Mouse (Mus musculus) liver, adult (tissue): ENCODE results near the gene Klf3.
A peak's percentile ranks its signal among the peaks of the same experiment; 100 is the strongest.

Experiments
- GATA4 ChIP-seq: IDR thresholded peaks from 2 replicates; pipeline ENCODE4 v1.6.1; 2014; ENCODE audit warnings: mild to moderate bottlenecking, low read length; ENCODE audit not compliant: insufficient replicate concordance

The Klf3 gene

DNA sequence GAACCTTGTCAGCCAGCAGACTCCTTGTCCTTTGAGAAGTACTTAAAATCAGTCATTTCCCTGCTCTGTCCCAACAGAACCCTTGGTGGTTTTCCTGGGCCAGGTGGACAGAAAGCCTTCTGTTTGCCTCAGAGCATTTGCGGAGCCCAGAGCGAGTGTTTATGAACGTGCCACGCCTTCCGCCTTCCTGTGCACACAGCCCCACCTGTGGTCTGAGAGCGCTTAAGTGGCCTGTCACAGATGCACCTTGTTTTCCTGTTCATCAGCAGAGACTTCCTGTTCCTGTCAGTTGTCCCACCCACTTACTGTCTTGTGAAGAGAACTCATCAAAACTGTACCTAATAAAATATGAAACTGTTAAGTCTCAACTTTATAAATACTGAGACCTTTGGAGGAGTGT, 16.2 kb downstream of the Klf3 start:
- TF ChIP-seq GATA4: no peak

DNA sequence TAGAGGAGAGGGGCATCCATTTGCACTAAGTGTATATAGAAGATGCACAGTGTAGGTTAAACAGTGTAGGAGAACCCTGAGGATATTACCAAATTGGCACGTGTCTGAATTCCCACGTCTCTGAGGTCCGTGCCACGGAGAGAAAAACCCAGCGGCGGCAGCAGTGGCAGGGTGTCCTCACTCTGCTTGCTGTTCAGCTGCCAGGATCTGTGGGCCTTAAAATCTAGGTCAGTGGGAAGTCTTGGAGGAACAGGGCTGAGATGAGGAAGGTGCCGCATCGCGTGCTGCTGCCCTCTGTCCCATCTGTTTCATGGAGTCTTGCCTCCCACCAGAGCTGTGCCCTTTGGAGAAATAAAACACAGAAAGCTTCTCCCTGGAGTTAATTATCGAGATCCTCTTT, 16.9 kb downstream of the Klf3 start:
- no peak for TF ChIP-seq GATA4

DNA sequence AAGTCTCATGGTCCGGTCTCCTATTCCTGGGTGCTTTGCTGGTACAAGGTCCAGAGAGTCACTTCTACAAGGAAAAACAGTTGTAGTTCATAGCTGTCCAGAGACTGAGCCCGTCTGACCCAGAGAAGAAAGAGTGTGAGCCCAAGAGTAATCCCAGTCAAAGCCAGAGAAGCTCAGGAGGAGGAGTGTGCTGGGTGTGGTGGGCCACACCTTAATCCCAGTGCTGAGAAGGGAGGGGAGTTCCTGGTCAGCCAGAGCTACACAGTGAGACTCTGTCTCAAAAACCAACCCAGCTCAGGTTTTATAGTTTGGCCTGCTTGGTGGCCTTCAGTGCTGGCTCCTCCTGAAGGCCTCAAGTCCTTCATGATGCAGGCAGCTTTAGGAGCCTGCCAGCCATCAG, 18.1 kb downstream of the Klf3 start:
- no peak for TF ChIP-seq GATA4

DNA sequence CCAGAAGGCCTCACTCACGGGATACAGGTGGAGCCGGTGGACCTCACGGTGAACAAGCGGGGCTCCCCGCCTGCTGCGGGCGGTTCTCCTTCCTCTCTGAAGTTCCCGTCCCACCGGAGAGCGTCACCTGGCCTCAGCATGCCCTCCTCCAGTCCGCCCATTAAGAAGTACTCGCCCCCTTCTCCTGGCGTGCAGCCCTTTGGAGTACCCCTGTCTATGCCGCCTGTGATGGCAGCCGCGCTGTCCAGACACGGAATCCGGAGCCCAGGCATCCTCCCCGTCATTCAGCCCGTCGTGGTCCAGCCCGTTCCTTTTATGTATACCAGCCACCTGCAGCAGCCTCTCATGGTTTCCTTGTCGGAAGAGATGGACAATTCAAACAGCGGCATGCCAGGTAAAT, 18.8 kb downstream of the Klf3 start:
- TF ChIP-seq GATA4: no peak

DNA sequence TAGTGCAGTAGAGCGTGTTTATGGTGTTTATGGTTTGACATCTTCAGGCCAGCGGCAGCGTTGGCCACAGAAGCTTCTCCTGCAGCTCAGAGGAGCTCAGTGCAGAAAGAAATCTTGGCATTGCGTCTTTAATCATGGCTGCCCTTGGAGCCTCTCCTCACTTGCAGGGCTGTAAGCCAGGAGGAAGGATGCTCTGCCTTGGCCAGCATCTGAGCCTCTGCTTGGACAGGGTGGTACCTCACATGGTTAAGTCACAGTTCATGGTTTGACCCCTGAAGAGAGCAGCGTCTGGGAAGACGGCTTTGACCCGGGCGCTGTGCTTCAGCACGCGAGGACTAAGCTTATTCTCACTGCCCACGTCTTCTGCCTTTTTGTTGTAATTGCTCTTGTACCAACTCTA, 20.2 kb downstream of the Klf3 start:
- no peak for TF ChIP-seq GATA4

DNA sequence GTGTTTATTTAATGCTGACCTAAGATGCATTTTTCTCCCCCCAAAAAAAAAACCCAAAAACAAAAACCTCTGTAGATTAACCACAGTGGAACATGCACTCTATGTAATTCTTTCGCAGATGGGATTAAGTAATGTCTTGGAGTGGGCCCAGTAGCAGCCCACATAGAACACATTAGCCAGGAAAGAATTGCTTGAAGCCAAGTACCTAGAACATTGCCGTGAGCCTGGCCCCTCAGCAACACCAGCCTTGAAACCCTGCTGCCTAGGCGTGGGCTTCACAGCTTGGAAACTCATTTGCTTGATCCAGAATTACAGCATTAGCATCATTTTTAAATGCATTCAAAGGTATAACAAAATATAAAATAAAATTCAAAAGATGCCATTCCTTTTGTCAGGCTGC, 21.6 kb downstream of the Klf3 start:
- no peak for TF ChIP-seq GATA4

DNA sequence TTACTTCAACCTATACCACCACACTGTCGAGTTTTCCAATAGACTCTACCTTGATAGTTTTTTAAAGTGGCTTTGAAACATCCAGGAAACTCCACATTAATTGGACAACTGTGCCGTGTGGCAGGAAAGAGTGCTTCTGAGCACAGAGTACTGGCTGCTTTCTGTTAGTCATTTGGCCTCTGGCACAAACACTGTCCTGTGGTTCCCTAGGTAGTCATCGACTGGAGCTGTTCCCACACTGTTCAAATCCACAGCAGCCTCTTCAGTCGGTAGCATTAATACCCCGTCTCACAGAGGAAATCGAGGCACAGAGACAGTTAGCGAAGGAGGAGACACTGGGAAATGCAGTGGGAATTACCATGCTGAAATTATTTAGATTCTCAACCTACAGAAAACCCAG, 22.3 kb downstream of the Klf3 start:
- no peak for TF ChIP-seq GATA4

DNA sequence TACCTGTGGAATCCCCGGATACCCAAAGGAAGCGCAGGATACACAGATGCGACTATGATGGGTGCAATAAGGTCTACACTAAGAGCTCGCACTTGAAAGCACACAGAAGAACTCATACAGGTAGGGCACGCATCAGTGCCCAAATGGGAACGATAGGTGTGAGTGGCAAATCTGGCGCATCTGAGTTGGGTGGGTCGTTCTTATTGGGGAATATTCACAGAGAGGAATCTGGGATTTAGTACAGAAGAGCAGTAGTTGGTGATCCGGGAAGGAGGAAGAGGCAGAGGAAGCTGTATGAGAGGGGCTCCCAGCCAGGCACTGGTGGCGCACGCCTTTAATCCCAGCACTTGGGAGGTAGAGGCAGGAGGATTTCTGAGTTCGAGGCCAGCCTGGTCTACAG, 24.0 kb downstream of the Klf3 start:
- TF ChIP-seq GATA4: no peak

DNA sequence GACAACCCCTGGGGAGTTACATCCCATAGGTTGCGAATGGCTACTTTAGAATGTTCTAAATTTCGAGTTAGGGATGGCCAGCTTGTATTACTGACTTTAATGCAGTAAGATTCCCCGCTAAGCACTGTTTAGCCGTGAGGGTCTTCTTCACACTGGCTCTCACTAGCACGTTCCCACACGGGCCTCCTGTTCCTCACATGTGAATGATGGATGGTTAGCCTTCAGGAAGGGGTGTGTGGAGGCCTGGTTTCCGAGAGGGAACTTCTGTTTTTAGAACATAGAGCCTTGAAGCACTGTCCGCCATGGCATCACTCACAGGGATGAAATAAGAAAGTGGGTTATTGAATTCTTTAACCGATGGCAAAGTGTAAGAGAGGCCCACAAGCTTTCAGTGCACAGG, 25.1 kb downstream of the Klf3 start:
- TF ChIP-seq GATA4: no peak

DNA sequence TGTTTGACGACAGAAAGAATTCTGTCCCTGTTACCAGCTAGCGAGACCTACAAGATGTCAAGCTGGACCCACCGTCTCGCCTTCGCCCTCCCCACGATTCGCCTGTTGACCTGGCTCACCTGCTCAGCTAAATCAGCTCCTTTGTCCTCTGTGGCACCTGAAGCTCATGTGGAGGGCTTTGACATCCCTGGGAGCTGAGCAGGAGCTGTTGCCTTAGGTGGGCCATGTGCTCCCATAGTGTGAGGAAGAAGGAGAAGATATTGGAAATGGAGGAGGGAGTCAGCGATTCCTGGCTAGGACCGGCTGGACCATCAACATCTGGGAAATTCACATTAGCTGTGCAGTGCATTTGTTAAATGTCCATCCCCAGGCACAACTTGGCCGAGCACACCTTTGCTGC, 26.4 kb downstream of the Klf3 start:
- no peak for TF ChIP-seq GATA4

DNA sequence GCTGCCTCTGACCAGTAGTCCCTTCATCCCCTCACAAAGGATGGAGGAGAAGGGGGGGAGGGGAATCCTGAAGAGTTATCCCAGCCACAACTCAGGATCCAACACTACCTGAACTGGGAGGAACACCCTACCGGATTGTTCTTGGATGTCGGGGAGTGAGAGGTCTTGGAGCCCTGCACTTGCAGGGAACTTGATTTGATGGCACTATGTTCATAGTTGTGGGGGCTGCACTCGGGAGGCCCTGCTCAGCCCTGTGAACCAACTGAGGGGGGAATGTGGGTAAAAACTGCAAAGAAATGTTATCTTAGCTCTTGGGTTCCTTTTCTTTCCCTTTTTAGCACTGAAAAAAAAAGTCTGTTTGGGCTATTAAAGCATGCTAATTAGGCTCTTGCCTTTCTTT, 27.6 kb downstream of the Klf3 start:
- TF ChIP-seq GATA4: no peak

DNA sequence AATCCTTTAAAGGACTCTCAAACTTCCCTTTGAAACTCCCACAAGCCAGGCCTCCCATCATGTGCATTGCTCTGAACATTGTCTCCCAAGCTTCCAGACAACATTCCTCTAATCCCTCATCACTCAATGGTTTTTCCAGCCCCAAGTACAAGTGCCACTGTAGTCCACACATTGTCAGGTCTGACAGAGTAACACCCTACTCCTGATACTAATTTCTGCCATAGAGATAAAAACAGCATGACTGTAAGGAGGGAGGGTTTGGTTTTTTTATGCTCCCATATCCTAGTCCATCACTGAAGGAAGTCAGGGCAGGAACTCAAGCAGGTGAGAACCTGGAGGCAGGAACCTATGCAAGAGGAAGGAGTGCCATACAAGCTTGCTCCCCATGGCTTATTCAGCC, 30.2 kb downstream of the Klf3 start:
- TF ChIP-seq GATA4: no peak

DNA sequence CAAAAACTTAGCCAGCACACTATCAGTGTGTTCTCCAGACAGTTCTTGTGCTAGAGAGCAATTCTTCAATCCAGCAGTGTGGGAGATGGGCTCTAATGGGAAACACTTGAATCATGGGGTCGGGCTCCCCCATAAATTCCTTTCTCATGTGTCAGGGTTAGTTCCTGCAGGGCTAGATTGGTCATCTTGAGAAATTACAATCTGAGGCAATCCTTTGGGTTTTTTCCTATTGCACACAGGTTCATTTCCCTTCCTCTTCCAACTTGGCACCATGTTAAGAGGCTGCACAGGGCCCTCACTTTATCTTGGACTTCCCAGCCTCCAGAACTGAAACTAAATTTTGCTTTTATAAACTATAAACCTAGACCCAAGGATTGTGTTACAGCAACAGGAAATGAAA, 31.0 kb downstream of the Klf3 start:
- 0 out of 2 replicates have a peak, but pooled peaks have one; percentile 42 for TF ChIP-seq GATA4

DNA sequence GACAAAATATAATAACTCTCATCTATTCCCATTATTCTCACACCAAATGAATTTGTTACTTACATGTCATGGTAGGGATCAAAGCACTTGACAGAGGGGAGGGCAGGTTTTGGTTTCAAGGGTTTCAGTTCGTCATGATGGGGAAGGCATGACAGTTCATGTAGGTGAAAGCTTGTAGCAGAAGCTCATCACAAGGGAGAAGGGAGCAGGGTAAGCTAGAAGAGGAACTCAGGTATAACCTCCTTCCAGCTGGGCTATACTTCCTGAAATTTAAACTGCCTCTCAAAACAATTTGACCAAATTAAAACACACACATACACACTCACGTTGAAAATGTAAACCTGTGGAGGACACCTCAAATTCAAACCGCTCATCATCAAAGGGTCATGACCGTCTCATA, 32.1 kb downstream of the Klf3 start:
- no peak for TF ChIP-seq GATA4

DNA sequence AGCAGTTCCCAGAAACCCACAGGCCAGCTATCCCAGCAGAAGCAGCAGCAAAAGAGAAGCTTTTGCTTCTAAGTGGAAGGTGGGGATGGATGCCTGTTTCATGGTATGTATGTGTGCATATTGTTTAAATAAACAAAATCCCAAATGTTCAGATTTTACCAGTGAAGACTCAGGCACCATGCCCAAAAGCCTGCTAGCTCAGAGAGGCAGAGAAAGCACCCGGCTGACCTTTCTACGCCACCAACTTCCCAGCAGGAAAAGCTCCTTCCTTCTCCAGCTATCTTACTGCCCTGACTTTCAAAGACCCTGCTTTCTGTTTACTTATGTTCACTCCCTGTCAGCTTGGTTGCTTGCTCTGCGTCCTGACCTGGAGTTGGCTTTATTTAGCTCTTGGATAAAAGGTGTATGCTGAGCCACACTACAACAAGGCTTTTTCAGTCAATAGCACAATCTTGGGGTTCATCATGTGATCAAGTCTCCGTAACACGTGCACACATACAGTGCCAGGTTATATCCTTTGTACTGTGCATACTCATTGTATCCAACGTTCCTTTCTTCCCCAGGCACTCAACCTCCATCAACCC, 35.9 kb downstream of the Klf3 start:
- TF ChIP-seq GATA4: peak; percentile 84; the same call in 1 of the 2 replicates

DNA sequence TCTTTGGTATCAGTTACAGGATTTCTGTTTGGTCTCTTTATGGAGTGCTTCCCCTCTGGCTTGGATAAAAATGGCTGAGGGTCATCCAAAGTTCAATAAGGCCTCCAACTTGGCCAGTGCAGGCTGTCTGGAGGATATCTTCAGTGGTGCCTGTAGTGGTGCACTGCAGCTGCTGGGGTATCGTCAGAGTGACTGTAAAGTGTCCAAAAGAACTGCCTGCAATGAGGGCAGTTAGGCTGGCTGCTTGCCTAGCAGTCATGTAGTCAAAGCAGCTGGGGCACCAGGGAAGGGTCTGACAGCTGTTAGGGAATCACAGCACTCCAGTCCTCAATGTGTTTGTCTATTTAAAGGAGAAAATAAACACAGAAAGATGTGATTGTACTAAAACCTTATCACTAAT, 36.9 kb downstream of the Klf3 start:
- TF ChIP-seq GATA4: no peak; the same call in 1 of the 2 replicates

DNA sequence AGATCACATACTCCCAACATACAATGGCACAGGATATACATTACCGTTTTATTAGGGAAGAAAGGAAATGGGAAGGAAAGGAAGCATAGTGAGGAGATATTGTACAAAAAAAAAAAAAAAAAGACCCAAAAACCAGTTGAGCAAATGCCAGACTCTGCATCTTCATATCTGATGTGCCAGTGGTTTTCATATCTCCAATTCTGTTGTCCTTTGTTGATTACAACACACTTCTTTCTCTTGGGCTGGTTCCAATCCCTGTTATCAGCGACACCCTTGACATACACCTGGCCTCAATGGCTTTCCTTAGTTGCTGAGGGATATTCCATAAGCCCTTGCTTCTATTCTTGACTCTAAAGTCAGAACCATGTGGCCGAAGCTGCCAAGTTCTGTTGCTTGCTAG, 41.4 kb downstream of the Klf3 start:
- TF ChIP-seq GATA4: no peak

DNA sequence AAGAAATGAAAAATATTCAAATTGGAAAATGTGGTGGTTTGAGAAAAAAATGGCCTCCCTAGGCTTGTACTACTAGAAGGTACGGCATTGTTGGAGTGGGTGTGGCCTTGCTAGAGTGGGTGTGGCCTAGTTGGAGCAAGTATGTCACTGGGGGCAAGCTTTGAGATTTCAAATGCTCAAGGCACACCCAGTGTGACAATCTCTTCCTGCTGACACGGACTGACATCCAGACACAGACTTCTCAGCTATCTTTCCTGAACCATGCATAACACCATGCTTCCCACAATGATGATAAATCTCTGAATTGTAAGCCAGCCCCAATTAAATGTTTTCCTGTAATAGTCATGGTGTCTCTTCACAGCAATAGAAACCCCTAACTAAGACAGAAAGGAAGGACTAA, 44.1 kb downstream of the Klf3 start:
- TF ChIP-seq GATA4: no peak
